Mouse (Mus musculus): ENCODE data around the gene Prph. TPM values are rescaled to one million over a fixed set of nuclear protein-coding genes. Genes with fewer than 3 reads are reported as not detected.

The Prph gene
- polyA plus RNA-seq, 1 experiment: 47.0 TPM

DNA sequence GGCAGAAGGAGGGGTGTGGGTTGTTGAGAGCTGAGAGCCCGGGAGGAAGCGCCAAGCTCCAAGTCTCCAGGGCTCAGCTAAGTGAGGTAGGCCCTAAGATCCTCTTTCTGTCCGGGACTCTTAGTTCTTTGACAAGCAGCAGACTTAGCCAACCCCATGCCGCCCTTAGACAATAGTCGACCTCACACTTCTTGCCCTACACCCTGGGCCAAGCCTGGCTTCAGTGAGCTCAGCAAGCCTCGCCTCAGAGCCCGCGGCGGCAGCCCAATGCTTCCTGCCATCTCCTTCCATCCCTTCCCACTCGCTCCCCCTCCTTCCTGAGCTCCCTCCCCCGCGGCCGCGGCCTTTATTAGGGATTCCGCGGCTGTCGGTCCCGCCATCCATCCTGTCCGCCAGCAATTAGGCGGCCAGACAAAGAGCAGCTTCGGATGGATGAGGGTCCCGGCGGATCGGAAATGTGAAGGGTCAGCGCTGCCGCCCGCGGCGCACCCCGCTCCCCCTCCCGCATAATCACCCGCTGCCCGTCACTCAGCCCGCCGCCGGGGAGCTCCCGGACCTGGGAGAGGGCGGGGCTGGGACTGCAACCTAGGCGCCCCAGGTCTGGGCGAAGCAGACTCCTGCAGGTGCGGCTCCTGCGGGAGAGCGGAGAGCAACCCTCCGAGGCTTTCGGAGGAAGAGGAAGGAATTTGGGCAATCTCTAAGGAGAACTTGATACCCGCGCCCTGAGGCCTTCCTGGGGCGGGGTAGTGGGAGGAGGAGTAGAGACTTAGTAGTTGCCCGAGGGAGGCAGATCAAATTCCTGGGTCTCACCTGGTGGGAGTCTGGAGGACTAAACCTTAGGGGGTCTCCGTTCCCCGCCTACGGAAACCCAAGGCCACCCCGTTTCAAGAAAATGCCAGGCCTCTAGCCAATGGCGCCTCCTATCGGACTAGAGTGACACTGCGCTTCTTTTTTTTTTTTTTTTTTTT, 38.6 kb downstream of the Prph start:
- TF ChIP-seq POLR2A (IDR thresholded peaks at IDR 0.05; ENCODE audit: borderline replicate concordance, extremely low read depth, insufficient read depth, insufficient read length, poor library complexity, severe bottlenecking): no peak
- peak; percentile 69 for TF ChIP-seq CTCF (IDR thresholded peaks at IDR 0.05; ENCODE audit: borderline replicate concordance, extremely low read depth, insufficient read depth, insufficient read length)
- peak; percentile 86 for DNase-seq (ENCODE audit: low read depth)

DNA sequence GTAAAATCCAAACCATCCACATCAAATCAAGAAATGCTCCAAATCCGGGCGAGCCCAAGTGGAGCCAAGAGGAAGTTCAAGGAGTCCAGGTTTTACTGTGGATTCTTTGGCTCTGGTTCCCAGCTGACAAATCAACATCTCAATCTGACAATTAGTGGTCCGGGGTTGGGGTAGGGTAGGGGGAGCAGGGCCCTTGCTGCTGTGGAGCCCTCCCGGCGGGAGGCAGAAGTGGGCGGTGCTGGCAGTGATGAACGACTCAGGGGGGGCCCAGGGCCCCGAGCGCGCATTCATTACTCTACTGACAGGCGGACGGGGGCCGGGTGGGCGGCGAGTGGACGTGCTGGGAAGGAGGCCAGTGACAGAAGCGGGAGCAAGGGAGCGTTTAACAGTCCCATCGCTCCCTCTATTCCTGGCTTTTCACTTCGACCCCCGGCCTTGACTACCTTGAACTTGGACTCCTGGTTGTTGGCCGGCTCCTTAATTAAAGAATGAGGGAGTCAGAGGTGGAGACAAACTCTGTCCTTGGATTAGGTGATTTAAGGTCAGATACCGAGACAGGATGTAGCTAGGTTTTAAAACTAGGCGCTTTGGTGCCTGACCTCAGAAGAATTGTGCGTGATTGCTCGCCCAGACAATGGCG, 39.8 kb downstream of the Prph start:
- TF ChIP-seq POLR2A (IDR thresholded peaks at IDR 0.05; ENCODE audit: borderline replicate concordance, extremely low read depth, insufficient read depth, insufficient read length, poor library complexity, severe bottlenecking) (no peak), CTCF (IDR thresholded peaks at IDR 0.05; ENCODE audit: borderline replicate concordance, extremely low read depth, insufficient read depth, insufficient read length) (peak; percentile 3; the same call in 1 of the 2 replicates)
- peak; percentile 89 for DNase-seq (ENCODE audit: low read depth)

DNA sequence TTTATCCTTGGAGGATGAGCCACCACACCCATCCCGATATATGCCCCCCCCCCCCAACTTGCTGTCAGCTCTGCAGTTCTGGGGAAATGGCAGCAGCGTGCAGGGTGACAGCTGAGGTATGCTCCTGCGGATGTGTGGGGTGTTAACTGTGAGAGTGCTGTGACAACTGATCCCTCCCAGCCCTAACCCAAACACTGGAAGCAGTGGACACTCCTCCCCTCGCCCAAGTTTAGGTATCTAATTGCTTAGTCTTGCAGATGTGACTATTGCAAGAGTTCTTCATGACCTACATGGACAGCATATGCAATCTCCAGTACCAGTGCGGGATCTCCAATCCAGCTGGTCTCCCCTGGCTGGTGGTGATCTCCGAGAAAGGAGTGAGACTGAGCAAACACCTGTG, 40.4 kb downstream of the Prph start:
- no peak for DNase-seq (ENCODE audit: low read depth)

GRCm38 (mm10) chr15:99096061-99096793, 41.3 kb downstream of the Prph start:
- no peak for DNase-seq (ENCODE audit: low read depth)
- TF ChIP-seq POLR2A (IDR thresholded peaks at IDR 0.05; ENCODE audit: borderline replicate concordance, extremely low read depth, insufficient read depth, insufficient read length, poor library complexity, severe bottlenecking) (no peak), CTCF (IDR thresholded peaks at IDR 0.05; ENCODE audit: borderline replicate concordance, extremely low read depth, insufficient read depth, insufficient read length) (no peak)

More for the DNA sequence above, 40.4 kb downstream of the Prph start:
- TF ChIP-seq CTCF (IDR thresholded peaks at IDR 0.05; ENCODE audit: borderline replicate concordance, extremely low read depth, insufficient read depth, insufficient read length) (no peak), POLR2A (IDR thresholded peaks at IDR 0.05; ENCODE audit: borderline replicate concordance, extremely low read depth, insufficient read depth, insufficient read length, poor library complexity, severe bottlenecking) (no peak)

DNA sequence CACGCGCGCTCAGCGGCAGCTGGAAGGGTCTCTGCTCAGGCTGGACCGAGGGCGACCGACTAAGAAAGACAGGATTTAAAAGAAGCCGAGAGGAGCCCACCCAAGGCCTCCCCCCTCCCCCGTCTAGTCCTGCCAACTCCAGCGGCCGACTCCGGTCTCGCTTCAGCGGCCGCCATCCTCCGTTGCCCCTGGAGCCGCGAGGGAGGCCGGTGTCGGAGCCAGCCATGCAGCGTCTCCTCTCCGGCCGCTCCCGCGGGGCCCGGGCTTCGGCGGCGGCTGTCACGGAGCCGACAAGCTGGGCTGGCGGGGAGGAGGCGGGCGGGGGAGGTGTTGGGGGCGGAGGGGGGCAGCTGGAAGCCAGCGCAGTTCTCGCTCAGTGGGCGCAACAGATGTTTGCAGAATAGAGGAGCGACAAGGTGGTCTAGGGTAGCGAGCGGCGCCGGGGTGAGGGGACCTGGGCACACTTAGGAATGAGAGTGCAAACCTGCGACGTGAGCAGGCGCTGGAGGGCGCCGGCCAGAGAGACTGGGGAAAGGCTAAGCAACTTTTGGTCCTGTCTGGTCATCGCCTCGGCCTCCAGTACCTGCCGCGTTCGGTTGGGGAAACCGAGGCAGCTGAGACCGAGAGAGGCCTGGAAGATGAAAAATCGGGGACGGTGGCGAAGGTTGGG, 42.0 kb downstream of the Prph start:
- TF ChIP-seq POLR2A (IDR thresholded peaks at IDR 0.05; ENCODE audit: borderline replicate concordance, extremely low read depth, insufficient read depth, insufficient read length, poor library complexity, severe bottlenecking): no peak
- TF ChIP-seq CTCF (IDR thresholded peaks at IDR 0.05; ENCODE audit: borderline replicate concordance, extremely low read depth, insufficient read depth, insufficient read length): no peak
- DNase-seq (ENCODE audit: low read depth): peak; percentile 62

DNA sequence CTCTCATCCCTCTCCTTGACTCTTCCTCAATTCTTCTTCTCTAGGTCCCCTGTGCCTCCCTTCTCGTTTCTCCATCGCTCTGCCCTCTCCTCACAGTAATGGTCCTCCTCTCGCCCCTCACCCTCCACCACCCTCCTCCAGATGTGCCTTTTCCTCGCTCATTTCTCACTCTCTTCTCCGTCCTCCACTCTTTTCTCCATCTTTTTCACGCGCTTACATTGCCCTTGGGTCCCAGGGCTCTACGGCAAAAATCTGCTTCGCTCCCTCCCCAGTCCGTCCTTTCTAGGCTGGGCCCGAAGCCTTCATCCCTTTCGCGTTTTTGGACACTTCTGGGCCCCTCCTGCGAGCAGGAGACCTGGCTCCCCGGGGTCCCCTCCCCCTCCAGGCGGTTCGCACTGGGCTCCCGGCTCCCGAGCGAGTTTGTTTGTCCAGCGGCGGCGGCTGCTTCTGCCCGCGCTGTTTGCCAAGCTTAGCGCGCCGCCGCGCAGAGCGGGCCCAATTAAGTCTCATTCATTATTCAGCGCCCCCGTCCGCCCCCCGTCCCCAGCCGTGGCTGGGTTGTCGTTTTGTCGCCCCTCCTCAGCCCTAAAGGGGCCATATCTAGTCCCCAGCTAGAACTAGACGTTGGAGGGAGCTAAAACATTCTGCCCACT, 43.0 kb downstream of the Prph start:
- peak; percentile 77 for DNase-seq (ENCODE audit: low read depth)
- TF ChIP-seq POLR2A (IDR thresholded peaks at IDR 0.05; ENCODE audit: borderline replicate concordance, extremely low read depth, insufficient read depth, insufficient read length, poor library complexity, severe bottlenecking): no peak
- TF ChIP-seq CTCF (IDR thresholded peaks at IDR 0.05; ENCODE audit: borderline replicate concordance, extremely low read depth, insufficient read depth, insufficient read length): no peak

- no peak for TF ChIP-seq POLR2A (IDR thresholded peaks at IDR 0.05; ENCODE audit: borderline replicate concordance, extremely low read depth, insufficient read depth, insufficient read length, poor library complexity, severe bottlenecking)
- TF ChIP-seq CTCF (IDR thresholded peaks at IDR 0.05; ENCODE audit: borderline replicate concordance, extremely low read depth, insufficient read depth, insufficient read length): no peak
- DNase-seq (ENCODE audit: low read depth): no peak
Observed at GRCm38 (mm10) chr15:99098493-99098861, 43.5 kb downstream of the Prph start.

- TF ChIP-seq POLR2A (IDR thresholded peaks at IDR 0.05; ENCODE audit: borderline replicate concordance, extremely low read depth, insufficient read depth, insufficient read length, poor library complexity, severe bottlenecking) (no peak), CTCF (IDR thresholded peaks at IDR 0.05; ENCODE audit: borderline replicate concordance, extremely low read depth, insufficient read depth, insufficient read length) (peak; percentile 90)
Observed at GRCm38 (mm10) chr15:99099139-99099556, 44.2 kb downstream of the Prph start.

GRCm38 (mm10) chr15:99099984-99100383, 45.0 kb downstream of the Prph start:
- TF ChIP-seq CTCF (IDR thresholded peaks at IDR 0.05; ENCODE audit: borderline replicate concordance, extremely low read depth, insufficient read depth, insufficient read length) (no peak), POLR2A (IDR thresholded peaks at IDR 0.05; ENCODE audit: borderline replicate concordance, extremely low read depth, insufficient read depth, insufficient read length, poor library complexity, severe bottlenecking) (no peak)

More at GRCm38 (mm10) chr15:99099139-99099556, 44.2 kb downstream of the Prph start:
- DNase-seq (ENCODE audit: low read depth): peak; percentile 70

GRCm38 (mm10) chr15:99105238-99105637, 50.3 kb downstream of the Prph start:
- TF ChIP-seq POLR2A (IDR thresholded peaks at IDR 0.05; ENCODE audit: borderline replicate concordance, extremely low read depth, insufficient read depth, insufficient read length, poor library complexity, severe bottlenecking) (no peak), CTCF (IDR thresholded peaks at IDR 0.05; ENCODE audit: borderline replicate concordance, extremely low read depth, insufficient read depth, insufficient read length) (no peak)
- DNase-seq (ENCODE audit: low read depth): no peak

More at GRCm38 (mm10) chr15:99099984-99100383, 45.0 kb downstream of the Prph start:
- no peak for DNase-seq (ENCODE audit: low read depth)

Measured in brain, embryonic 14.5 days (tissue).